Mouse (Mus musculus): ENCODE results near the gene Fxyd7.

The Fxyd7 gene

DNA sequence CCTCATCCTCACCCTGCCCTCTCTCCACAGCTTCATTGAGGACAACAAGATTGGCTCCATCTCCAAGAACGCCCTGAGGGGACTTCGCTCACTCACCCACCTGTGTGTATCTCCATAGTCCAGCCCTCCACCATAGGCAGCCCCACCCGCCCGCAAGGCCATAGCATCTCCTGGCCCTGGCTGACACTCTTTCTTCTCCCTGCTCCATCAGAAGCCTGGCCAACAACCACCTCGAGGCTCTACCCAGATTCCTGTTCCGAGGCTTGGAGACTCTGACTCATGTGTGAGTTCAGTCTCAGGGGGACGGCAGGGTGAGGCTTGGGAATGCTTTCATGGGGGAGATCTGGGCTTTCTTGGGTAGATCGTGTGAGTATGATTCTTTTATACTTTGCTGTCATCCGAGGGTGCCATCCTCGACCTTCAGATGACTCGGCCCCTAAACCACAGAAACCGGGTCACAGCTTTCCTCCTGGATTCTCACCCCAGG, 11.8 kb upstream of the Fxyd7 start:
- Histone ChIP-seq H3K36me3 (ENCODE audit: control insufficient read depth, insufficient read depth, low read length, poor library complexity, severe bottlenecking) (no peaks in the 10 kb centered on the region), H3K27me3 (ENCODE audit: control insufficient read depth, insufficient read depth, low read length, poor library complexity, severe bottlenecking) (no peaks in the 10 kb centered on the region)
- no peak for DNase-seq (ENCODE audit: low read depth, low spot score)

DNA sequence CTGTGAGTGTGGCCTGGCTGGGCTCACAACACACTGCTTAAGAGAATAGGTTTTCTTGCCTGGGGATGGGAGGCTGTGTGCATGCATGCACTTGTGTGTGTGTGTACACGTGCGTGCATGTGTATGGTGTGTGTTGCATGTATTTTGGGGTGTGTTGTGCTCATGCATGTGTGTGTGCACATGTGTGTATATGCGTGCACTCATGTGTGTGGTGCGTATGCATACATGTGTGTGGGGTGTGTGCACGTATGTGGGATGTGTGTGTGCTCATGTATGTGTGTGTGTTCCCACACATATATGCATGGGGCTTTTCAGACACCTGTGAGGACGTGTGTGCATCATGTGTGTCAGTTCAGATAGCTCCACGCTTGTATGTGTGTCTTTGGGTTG, 9.3 kb upstream of the Fxyd7 start:
- no peak for DNase-seq (ENCODE audit: low read depth, low spot score)
- no peaks in the 10 kb centered on the region for H3K27me3 ChIP-seq (ENCODE audit: control insufficient read depth, insufficient read depth, low read length, poor library complexity, severe bottlenecking)

DNA sequence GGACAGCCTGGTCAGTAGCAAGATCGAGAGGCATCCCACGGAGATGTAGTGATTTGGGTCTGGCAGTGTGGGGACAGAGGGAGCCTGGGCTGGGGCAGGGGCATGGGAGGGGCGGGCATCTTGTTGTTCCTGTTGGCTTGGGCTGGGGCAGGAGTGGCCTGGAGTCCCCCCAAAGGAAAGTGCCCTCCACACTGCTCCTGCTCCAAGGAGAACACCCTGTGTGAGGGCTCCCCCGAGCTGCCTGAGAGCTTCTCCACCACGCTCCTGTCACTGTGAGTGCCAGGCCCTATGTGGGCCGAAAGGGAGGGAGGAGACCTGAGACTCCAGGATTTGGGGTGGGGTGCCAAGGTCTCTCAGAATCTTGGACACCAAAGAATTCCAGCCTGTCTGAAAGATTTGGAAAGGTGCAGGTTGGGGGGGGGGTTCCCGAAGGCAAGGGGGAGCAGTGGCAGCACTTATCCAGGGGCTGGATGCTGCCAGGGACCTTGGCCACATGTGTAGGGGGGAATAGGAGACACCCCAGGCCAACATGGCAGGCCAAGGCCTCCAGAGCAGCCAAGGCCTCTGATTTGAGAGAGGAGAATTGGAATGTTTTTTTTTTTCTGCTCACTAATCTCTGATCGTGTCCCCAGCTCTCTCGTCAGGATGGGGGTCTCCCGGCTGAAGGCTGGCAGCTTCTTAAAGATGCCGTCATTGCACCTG, 8.8 kb upstream of the Fxyd7 start:
- no peaks in the 10 kb centered on the region for H3K36me3 ChIP-seq (ENCODE audit: control insufficient read depth, insufficient read depth, low read length, poor library complexity, severe bottlenecking)
- no peak for DNase-seq (ENCODE audit: low read depth, low spot score)
- H3K27me3 ChIP-seq (ENCODE audit: control insufficient read depth, insufficient read depth, low read length, poor library complexity, severe bottlenecking) = no peaks in the 10 kb centered on the region

More for the DNA sequence above, 9.3 kb upstream of the Fxyd7 start:
- no peaks in the 10 kb centered on the region for H3K36me3 ChIP-seq (ENCODE audit: control insufficient read depth, insufficient read depth, low read length, poor library complexity, severe bottlenecking)

DNA sequence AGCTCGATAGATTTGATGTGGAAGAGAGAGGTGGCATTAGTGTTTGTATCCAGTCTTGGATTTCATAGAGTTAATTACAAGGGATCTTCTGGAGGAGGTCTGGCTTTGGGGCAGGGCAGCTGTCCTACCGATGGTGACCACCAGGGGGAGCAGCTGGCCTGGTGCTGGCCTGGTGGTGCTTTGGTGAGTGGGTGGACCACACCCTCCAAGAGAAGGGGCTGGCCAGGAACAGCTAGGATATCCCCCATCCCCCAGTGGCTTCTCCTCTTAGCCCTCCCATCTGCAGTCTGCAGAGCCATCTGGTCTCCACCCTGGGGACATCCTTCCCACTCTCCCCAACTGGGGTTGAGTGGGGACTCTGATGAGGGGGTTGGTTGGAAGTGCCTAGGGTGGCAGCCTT, 7.8 kb upstream of the Fxyd7 start, which contains the start of gene Lgi4:
TSS of gene Lgi4 (plus strand) at position 235 of the 400 bp plus-strand sequence.
- peak; percentile 83 for DNase-seq (ENCODE audit: low read depth, low spot score)
- no peaks in the 10 kb centered on the region for H3K36me3 ChIP-seq (ENCODE audit: control insufficient read depth, insufficient read depth, low read length, poor library complexity, severe bottlenecking)
- no peaks in the 10 kb centered on the region for H3K27me3 ChIP-seq (ENCODE audit: control insufficient read depth, insufficient read depth, low read length, poor library complexity, severe bottlenecking)

DNA sequence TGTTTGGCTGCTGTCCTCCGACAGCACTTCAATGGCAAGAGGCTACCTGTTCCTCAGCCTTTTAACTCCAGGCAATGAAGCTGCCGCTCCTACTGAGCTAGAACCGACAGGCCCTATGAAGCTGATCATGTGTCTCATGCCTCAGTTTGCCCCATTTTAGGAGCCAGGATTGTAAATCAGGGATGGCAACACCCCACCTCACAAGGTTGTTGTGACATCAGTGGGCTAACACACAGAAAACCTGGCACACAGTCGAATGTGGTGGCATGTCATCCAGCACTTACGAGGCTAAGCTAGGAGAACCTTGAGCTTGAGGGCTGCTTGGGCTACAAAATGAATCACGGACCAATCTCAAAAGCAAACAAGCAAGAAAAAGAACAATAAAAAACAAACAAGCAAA, 6.9 kb upstream of the Fxyd7 start:
- no peak for DNase-seq (ENCODE audit: low read depth, low spot score)
- Histone ChIP-seq H3K27me3 (ENCODE audit: control insufficient read depth, insufficient read depth, low read length, poor library complexity, severe bottlenecking) (no peaks in the 10 kb centered on the region), H3K36me3 (ENCODE audit: control insufficient read depth, insufficient read depth, low read length, poor library complexity, severe bottlenecking) (no peaks in the 10 kb centered on the region)

DNA sequence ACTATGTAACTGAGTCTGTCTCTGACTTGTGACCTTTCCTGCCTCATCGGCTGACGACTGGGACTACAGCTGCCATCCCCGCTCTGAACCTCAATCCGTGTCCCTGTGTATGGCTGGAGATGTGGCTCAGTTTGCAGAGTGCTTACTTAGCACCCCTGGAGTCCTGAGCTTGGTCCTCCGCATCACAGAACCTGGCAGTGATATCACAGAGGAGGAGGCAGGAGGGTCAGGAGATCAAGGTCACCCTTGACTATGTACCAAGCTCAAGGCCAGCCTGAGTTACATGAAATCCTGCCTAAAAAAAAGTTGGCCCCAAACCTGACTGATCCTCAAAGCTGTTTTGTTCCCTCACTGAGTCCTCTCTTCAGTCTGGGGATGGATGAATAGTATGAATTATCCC, 6.5 kb upstream of the Fxyd7 start:
- no peak for DNase-seq (ENCODE audit: low read depth, low spot score)
- H3K36me3 ChIP-seq (ENCODE audit: control insufficient read depth, insufficient read depth, low read length, poor library complexity, severe bottlenecking) = no peaks in the 10 kb centered on the region
- no peaks in the 10 kb centered on the region for H3K27me3 ChIP-seq (ENCODE audit: control insufficient read depth, insufficient read depth, low read length, poor library complexity, severe bottlenecking)

DNA sequence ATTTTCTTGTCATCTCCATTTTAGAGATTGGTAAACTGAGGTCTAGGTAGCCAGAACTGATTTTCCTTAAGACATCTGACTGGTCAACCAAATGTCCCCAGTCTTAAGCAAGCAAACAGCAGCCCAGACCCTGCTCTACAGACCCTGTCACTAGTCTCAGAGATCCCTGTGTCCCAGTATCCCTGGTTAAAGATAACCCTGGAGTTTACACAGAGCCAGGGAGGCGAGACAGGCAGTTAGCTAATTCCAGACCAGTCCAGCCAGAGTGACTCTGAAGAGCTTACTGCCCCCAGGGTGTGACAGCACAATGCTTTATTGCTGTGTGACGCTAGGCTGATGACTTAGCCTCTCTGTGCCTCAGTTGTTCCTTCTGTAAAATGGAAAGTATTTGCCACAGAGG, 5.8 kb upstream of the Fxyd7 start, which contains the start of gene Fxyd1:
TSS of gene Fxyd1 (minus strand) at position 129 of the 400 bp plus-strand sequence.
- DNase-seq (ENCODE audit: low read depth, low spot score) = no peak
- Histone ChIP-seq H3K36me3 (ENCODE audit: control insufficient read depth, insufficient read depth, low read length, poor library complexity, severe bottlenecking) (no peaks in the 10 kb centered on the region), H3K27me3 (ENCODE audit: control insufficient read depth, insufficient read depth, low read length, poor library complexity, severe bottlenecking) (no peaks in the 10 kb centered on the region)

DNA sequence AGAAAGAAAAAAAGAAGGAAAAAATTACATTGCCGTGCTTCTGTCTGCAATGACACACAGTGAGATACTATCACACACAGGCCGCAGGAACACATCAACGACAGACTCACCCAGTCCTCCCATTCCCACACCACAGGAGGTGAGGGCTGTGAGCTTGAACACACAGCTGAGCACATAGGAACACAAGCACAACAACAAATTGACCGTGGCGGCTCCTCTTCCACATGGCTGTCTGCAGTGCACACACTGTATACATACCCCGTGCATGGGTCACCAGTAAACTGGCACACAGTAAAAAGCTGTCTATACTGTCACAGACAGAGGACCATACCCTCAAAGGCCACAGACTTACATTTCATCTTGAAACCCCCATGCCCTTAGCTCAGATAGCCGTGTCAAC, 5.2 kb upstream of the Fxyd7 start:
- Histone ChIP-seq H3K27me3 (ENCODE audit: control insufficient read depth, insufficient read depth, low read length, poor library complexity, severe bottlenecking) (no peaks in the 10 kb centered on the region), H3K36me3 (ENCODE audit: control insufficient read depth, insufficient read depth, low read length, poor library complexity, severe bottlenecking) (no peaks in the 10 kb centered on the region)
- no peak for DNase-seq (ENCODE audit: low read depth, low spot score)

DNA sequence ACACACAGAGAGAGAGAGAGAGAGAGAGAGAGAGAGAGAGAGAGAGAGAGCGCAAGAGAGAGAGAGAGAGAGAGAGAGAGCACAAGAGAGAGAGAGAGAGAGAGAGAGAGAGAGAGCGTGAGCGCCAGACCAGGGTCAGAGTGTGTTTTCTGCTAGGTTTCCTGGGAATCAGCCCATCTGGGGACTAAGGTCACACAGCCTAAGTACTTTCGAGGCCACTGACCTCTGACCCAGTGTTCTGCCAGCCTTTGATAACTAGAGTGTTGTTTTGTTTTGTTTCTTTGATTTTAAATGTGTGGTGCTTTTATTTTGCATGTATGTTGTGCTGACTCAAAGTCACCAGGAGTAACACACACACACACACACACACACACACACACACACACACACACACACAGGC, 4.6 kb upstream of the Fxyd7 start:
- DNase-seq (ENCODE audit: low read depth, low spot score) = no peak
- H3K27me3 ChIP-seq (ENCODE audit: control insufficient read depth, insufficient read depth, low read length, poor library complexity, severe bottlenecking) = no peaks in the 10 kb centered on the region

DNA sequence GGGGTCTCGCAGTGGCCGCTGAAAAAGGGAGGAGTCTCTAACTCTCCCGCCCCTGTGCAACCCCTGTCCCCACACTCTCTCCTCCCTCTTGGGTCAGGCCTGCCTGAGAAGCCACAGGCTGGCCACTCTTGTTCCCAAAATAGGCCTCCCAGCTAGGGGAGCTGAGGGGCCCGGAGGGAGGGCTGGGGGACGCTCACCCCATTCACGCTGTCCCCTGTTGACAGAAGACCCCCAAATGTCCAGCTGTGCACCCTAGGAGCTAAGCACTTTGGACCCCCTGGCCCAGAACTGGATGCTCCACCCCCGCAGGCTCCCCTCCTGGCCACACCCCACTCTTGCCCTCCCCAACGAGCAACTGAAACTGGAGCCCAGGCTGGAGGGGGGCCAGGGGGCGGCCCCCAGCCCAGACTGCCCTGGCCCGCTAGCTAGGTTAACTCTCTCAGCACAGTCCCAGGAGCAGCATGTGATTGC, 4.1 kb upstream of the Fxyd7 start:
- Histone ChIP-seq H3K36me3 (ENCODE audit: control insufficient read depth, insufficient read depth, low read length, poor library complexity, severe bottlenecking) (no peaks in the 10 kb centered on the region), H3K27me3 (ENCODE audit: control insufficient read depth, insufficient read depth, low read length, poor library complexity, severe bottlenecking) (no peaks in the 10 kb centered on the region)
- DNase-seq (ENCODE audit: low read depth, low spot score) = no peak

More for the DNA sequence above, 4.6 kb upstream of the Fxyd7 start:
- no peaks in the 10 kb centered on the region for H3K36me3 ChIP-seq (ENCODE audit: control insufficient read depth, insufficient read depth, low read length, poor library complexity, severe bottlenecking)

DNA sequence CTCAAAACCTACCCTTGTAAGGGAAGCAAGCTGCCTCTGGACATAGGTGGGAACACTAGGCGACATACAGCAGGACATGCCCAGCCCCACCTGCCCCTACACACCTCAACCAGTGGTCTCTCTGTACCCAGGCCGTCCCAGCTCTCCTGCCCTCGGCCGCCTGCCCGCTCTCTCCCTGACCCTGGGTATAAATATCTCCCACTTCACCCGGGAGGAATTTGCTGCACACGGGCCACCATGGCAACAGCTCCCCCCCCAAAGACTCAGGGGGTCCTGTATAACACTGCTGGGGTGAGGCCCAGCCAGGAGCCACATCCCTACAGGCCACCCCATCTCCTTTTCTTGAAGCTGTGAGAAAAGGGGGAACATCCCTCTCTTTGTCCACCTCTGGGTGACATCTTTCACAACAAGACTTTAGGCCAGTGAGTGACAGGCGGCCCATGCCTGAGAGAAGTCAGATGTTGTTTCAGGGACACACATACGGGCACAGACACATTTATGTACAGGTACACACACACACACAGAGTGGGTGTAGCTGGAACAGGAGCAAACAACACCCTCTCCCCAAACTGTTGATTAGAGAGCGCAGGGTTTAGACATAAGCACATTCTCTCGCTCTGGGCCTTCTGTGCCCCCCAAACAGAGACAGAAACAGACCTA, 3.5 kb upstream of the Fxyd7 start:
- no peak for DNase-seq (ENCODE audit: low read depth, low spot score)
- Histone ChIP-seq H3K27me3 (ENCODE audit: control insufficient read depth, insufficient read depth, low read length, poor library complexity, severe bottlenecking) (no peaks in the 10 kb centered on the region), H3K36me3 (ENCODE audit: control insufficient read depth, insufficient read depth, low read length, poor library complexity, severe bottlenecking) (no peaks in the 10 kb centered on the region)

DNA sequence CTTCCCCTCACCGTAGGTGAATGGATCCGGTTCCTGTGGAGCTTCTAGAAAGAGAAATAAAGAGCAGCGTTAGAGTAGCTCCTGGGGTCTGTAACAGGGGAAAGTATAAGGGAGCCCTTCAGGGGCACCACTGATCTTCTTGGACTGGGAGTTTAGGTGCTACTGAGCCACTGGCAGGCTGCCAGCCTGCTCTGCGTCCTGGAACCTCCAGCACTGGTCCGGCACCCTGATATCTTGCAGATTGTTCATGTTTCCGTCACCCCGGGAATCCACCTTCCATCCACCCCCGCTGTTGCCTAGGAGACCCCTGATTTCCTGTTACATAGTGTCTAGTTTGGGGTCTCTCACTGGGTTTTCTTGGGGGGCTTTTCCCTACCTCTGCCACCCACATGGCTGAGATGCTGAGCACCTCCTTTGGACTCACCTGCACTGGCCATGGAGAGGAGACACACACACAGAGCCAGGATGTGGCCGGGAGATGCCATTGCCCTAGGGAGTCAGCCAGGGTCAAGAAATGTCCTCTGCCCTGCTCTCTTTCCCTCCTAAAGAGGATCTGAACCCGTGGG, 2.7 kb upstream of the Fxyd7 start:
- Histone ChIP-seq H3K36me3 (ENCODE audit: control insufficient read depth, insufficient read depth, low read length, poor library complexity, severe bottlenecking) (no peaks in the 10 kb centered on the region), H3K27me3 (ENCODE audit: control insufficient read depth, insufficient read depth, low read length, poor library complexity, severe bottlenecking) (no peaks in the 10 kb centered on the region)
- DNase-seq (ENCODE audit: low read depth, low spot score) = no peak

DNA sequence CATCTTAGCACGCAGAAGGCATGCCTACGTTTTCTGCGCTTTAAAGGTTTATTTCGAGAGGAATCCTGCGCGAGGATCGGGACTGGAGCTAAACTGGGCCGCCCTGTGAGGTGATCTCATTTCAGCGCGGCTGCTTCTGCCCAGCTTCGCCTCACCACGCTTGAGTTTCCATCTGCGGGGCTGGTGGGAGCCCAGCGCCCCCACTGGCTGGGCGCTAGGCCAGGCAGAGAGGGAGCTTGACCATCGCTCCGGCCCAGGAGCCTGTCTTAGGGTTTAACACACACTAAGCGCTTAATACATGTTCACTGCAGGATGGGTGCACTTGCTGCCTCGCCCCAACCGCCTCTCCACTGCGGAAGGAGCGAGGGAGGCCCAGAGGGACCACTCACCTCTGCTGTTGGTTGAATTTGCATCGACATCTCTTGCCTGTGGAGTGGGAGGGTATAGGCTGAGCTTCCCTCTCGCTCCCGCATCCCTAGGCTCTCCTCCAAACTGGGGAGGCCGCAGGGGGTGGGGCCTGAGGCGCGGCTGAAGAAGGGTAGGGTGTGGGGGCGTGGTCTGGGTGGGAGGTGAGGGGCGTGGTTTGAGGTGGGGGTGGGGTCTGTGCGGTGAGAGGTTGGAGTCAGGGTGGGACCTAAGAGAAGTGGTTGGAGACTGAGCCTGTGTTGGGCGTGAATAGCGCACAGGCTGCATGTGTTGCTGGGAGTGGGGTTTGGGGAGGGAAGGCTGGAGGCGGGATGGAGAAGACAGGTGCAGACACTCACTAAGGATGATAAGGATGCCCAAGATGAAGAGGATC, 1.6 kb upstream of the Fxyd7 start:
- Histone ChIP-seq H3K27me3 (ENCODE audit: control insufficient read depth, insufficient read depth, low read length, poor library complexity, severe bottlenecking) (no peaks in the 10 kb centered on the region), H3K36me3 (ENCODE audit: control insufficient read depth, insufficient read depth, low read length, poor library complexity, severe bottlenecking) (no peaks in the 10 kb centered on the region)
- peak; percentile 52 for DNase-seq (ENCODE audit: low read depth, low spot score)

DNA sequence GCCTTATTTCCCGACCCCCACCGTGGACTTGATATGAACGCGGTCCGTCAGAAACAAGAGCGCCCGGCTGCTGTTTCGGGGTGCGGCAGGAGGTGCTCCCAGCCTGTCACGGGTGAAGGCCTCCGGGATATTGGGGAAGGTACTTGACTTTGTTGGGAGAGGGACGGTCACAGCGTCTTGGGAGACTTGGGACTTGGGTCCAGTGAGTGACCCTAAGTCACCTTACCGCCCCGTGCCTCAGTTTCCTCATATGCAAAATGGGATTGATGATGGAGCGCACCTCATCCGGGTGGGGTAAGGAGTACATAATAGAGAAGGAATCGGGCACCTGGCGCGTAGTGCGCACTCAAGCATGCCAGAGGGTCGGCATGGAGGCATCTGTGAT, 976 bp upstream of the Fxyd7 start:
- DNase-seq (ENCODE audit: low read depth, low spot score) = no peak
- no peaks in the 10 kb centered on the region for H3K27me3 ChIP-seq (ENCODE audit: control insufficient read depth, insufficient read depth, low read length, poor library complexity, severe bottlenecking)
- H3K36me3 ChIP-seq (ENCODE audit: control insufficient read depth, insufficient read depth, low read length, poor library complexity, severe bottlenecking) = no peaks in the 10 kb centered on the region
